Mouse (Mus musculus) adrenal gland, postnatal 10 days (tissue): Measurements from ENCODE around the gene Cfap61. TPM values are rescaled to one million over a fixed set of nuclear protein-coding genes. Genes with fewer than 3 reads are reported as not detected.

Experiments used
- DNase-seq: peaks from one replicate; pipeline ENCODE4 v3.0.0; 2021; ENCODE audit warnings: mixed read lengths
- total RNA-seq, 2 experiments: library from RNA; stranded (reverse); gene quantifications; 2 replicates each; pipeline ENCODE4 v1.2.3; 2021

Gene Cfap61
- total RNA-seq, 2 experiments from 2014 or later: 12.1 to 20.4 TPM

- no peak for DNase-seq
Observed at GRCm38 (mm10) chr2:146015341-146016186, 81.0 kb downstream of the Cfap61 start.

- no peak for DNase-seq
Observed at GRCm38 (mm10) chr2:146022846-146023245, 88.3 kb downstream of the Cfap61 start.

- no peak for DNase-seq
Observed at GRCm38 (mm10) chr2:146043640-146044039, 109.1 kb downstream of the Cfap61 start.

- DNase-seq: peak; percentile 13
Observed at GRCm38 (mm10) chr2:146044926-146045890, 110.6 kb downstream of the Cfap61 start.

- no peak for DNase-seq
Observed at GRCm38 (mm10) chr2:146047691-146048090, 113.1 kb downstream of the Cfap61 start.

GRCm38 (mm10) chr2:146048221-146048829, 113.7 kb downstream of the Cfap61 start:
- no peak for DNase-seq

- no peak for DNase-seq
Observed at GRCm38 (mm10) chr2:146049339-146049738, 114.8 kb downstream of the Cfap61 start.

- no peak for DNase-seq
Observed at GRCm38 (mm10) chr2:146050069-146050468, 115.5 kb downstream of the Cfap61 start.

- DNase-seq: no peak
Observed at GRCm38 (mm10) chr2:146051334-146051733, 116.8 kb downstream of the Cfap61 start.

GRCm38 (mm10) chr2:146057123-146057522, 122.5 kb downstream of the Cfap61 start:
- DNase-seq: no peak

GRCm38 (mm10) chr2:146058791-146059190, 124.2 kb downstream of the Cfap61 start:
- no peak for DNase-seq

GRCm38 (mm10) chr2:146061421-146062300, 127.1 kb downstream of the Cfap61 start:
- no peak for DNase-seq

GRCm38 (mm10) chr2:146062330-146063092, 127.9 kb downstream of the Cfap61 start:
- DNase-seq: no peak

GRCm38 (mm10) chr2:146063093-146064074, 128.8 kb downstream of the Cfap61 start:
- no peak for DNase-seq

- no peak for DNase-seq
Observed at GRCm38 (mm10) chr2:146067364-146067763, 132.8 kb downstream of the Cfap61 start.

GRCm38 (mm10) chr2:146073300-146073699, 138.7 kb downstream of the Cfap61 start:
- DNase-seq: no peak

GRCm38 (mm10) chr2:146077117-146077516, 142.5 kb downstream of the Cfap61 start:
- no peak for DNase-seq

- DNase-seq: no peak
Observed at GRCm38 (mm10) chr2:146080282-146080681, 145.7 kb downstream of the Cfap61 start.

- DNase-seq: no peak
Observed at GRCm38 (mm10) chr2:146083326-146083871, 148.8 kb downstream of the Cfap61 start.
